Mouse (Mus musculus): ENCODE results near the gene Gm20388. TPM values are rescaled to one million over a fixed set of nuclear protein-coding genes. Genes with fewer than 3 reads are reported as not detected.
A peak's percentile ranks its signal among the peaks of the same experiment; 100 is the strongest.
"Not testable (repeated sequence)": the region's sequence is repeated elsewhere in the genome, so short reads cannot be mapped to it uniquely, and the experiment has no call there.

The Gm20388 gene
- total RNA-seq, 2 experiments from 2014 or later: 11.4 to 18.1 TPM

DNA sequence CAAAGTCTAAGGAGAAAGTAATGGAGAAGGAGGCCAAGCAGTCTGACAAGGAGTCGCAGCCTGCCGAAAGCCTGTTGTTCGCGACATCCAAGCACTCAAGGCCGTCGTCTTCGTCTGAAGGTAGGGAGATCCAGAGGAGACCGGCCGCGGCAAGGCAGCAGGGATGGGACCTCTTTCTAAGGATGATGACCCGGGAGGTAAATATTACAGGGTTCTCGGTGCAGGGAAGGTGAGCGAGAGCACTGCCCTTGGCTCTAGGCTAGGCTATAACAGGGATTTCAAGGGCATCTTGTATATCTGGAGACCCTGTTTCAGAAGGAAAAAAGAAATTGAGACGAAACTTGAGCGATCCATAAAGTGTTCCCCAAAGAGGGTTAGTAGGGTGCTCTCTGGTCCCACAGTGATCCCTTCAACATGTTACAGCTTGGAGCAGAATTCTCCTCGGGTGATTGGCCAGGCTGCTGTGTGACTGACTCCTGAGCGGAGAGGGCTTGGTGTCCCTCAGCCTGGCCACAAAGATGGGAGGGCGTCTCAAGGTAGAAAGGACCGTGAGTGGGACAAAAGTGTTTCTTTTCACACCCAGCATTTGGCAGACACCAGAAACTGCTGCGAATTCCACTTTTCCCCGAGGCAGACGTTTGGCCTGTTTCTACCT lies 3302.6 kb downstream of the Gm20388 start:
- 0 out of 2 replicates have a peak, but pooled peaks have one; percentile 8 for ATAC-seq (replicated peaks; ENCODE audit: low FRiP score, low TSS enrichment, poor library complexity, severe bottlenecking)

DNA sequence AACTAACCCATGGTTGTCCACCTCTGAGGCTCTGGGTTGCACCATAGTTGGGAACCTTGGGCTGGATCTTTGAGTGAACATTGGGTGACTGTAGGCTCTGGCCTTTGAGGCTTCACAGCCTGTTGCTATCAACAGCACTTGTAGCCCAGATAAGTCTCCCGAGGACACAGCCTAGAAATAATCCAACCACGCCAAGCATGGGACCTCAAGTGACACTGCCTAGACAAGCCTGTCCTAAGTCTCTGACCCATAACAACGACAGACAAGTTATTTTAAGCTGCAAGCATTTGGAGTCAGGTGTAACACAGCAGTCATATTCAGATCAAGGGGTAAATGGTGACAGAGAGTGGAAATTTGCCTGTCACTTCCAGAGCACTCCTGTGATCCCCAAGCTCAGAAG lies 3304.8 kb downstream of the Gm20388 start:
- ATAC-seq (replicated peaks; ENCODE audit: low FRiP score, low TSS enrichment, poor library complexity, severe bottlenecking): no peak

DNA sequence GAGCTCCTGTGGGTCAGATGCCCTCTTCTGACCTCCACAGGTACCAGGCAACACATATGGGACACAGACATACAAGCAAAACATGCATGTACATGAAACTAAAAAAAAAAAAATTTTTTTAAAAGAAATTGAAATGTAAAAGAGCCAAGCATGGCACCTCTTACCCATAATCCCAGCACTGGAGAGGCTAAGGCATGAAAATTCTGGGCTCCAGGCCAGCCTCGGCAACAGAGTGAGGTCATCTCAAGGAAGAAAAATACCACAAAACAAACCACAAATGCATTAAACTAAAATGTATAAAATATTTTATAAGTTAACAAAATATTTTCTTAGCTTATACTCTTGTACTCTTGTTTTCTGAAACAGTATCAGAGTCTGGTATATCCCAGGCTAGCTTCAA lies 3310.3 kb downstream of the Gm20388 start:
- no peak for ATAC-seq (replicated peaks; ENCODE audit: low FRiP score, low TSS enrichment, poor library complexity, severe bottlenecking)

DNA sequence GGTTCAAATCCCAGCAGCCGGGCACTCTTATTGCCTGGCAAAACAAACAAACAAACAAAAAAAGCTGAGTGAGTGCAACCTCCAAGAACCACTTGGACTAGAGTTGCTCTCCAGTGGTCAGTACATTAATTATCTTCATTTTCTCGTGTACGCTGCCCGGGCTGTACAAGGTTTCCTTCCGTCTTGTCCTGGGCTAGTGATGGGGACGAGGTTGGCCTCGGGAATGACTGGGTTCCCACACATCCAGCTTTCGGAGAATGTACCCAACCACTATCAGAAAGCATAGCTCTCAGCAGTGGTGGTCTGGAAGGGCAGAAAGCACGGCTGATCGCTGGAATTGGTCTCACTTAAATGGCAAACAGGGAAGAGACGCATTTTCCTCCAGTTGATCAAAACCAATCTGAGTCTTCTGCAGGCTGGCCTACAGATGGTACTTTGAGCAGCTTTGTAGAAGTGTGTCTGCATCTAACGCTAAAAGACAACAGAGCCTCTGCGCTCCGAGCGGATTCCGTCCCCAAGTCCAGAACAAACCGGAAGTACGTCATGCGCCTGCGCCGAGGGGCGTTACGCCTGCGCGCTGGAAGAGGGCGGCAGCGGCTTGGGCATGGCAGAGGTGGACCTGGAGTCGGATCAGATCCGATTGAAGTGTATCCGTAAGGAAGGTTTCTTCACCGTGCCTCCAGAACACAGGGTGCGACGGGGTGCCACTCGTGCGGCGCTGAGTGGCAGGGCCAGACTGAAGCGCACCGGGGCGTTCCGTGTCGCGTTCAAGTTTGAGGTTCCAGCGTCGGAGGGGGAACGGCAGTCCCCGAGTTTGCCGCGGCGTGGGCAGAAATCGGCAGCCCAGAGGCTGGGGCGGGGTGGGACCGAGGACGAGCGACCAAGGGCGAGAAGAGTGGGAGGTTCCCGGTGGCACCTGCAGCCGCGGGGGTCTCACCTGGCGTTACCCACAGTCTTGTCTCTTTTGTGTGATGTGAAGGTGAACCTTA lies 3313.9 kb downstream of the Gm20388 start, which contains the start of gene Cdk10:
Gene Cdk10 (plus strand): TSS at position 565 of the 989 bp plus-strand sequence.
- peak; percentile 91 for ATAC-seq (replicated peaks; ENCODE audit: low FRiP score, low TSS enrichment, poor library complexity, severe bottlenecking)

DNA sequence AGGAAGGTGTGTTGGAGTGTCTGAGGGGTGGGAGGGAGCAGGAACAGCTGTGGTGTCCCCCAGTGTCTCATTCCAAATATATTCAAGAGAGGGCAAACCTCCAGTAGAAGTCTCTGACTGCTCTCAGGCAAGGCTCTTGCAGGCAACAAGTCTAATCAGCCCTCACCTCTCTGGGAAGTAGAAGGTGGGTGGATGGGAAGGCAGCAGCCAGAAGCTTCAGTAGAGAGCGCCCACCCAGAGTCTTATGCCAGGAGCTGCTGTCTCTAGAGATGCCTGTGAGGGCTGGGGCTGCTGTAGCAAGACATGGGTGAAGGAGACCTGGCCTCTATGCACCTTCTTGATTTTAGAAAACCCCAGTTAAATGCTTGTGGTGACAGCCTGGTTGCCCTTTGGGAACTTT lies 3317.8 kb downstream of the Gm20388 start:
- ATAC-seq (replicated peaks; ENCODE audit: low FRiP score, low TSS enrichment, poor library complexity, severe bottlenecking): no peak

DNA sequence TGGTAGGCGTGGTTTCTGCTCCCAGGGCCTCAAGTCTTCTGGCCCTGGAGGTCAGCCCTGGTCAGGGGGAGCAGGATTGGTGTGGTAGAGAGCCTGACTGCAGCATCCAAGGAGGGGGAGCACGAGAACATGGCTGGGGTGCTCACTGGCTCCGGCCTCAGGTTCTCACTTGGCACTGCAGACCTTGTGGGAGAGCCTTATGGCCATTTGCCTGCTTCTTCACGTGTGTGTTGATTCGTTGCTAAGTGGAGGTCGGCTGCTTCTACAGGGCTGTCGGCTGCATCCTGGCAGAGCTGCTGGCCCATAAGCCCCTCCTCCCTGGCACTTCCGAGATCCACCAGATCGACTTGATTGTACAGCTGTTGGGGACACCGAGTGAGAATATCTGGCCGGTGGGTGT lies 3319.7 kb downstream of the Gm20388 start:
- ATAC-seq (replicated peaks; ENCODE audit: low FRiP score, low TSS enrichment, poor library complexity, severe bottlenecking): not testable (repeated sequence)

DNA sequence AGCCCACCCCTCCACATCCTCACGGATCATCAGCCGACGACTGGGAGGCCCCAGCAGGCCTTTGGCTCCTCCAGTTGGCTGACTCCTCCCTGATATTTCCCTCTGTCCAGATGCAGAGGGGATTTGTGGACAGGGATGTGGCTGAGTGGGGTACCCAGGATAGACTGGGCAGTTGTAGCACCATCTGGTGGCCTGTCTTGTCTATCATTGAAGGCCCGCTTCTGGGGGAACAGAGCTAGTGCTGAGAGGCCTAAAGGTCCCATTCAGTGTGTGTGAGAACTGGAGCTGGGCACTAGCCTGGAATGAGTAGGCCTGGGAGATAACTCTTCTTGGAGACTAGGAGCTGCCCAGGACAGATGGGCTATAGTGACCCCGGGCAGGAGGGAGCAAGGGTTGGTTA lies 3321.1 kb downstream of the Gm20388 start:
- ATAC-seq (replicated peaks; ENCODE audit: low FRiP score, low TSS enrichment, poor library complexity, severe bottlenecking): no peak

DNA sequence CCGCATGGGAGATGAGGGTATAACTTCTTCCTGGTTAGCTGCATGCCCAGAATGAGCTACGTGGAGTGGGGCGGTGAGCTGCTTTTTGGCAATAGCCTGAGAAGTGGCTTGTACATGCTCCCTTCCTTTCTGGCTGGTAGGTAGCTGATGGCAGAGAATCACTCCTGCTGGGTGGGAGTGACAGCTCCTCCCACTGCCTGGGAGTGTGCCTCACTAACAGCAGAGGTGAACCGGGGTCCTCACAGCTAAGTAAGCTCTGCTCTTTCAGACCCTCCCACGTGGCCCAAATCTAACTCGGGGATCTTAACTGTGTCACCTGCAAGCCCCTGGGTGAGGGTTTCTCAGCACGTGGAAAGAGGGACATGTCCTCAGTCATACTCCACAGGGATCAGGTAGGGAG lies 3321.9 kb downstream of the Gm20388 start:
- ATAC-seq (replicated peaks; ENCODE audit: low FRiP score, low TSS enrichment, poor library complexity, severe bottlenecking): no peak

DNA sequence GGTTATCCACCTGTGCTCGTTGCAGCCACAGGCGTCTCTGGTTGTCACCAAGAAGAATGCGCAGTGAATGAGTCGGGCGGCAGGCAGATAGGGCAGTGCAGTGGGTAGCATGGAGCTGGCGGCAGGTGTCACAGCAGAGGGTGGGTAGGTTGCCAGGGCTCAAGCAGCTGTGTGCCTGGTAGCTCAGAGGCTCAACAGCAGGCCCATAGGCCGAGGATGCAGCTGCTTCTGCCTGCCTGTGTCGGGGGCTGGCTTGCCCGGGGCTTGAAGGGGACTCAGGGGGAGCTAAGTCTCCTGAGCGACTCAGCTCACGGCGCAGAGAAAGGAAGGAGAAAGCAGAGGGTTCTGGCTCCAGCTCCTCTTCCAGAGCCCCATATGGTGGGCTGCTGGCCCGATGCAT lies 3322.7 kb downstream of the Gm20388 start:
- no peak for ATAC-seq (replicated peaks; ENCODE audit: low FRiP score, low TSS enrichment, poor library complexity, severe bottlenecking)

DNA sequence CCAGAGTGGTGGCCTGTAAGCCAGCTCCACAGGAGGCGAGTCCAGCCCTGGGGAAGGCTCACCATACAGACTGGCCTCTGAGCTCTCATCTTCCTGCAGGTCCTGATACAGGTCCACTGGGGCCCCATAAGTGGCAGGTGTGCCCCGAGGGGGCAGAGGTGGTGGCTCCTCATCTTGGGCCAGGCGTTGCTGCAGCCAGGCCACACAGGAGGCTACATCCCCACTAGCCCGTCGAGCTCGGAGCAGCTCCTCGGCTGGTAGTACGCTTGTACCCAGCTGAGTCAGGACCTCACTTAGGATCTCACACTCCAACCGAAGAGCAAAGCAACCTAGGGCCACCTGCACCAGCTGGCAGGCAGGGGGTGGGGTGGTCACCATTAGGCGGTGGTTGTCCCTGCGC lies 3323.1 kb downstream of the Gm20388 start:
- ATAC-seq (replicated peaks; ENCODE audit: low FRiP score, low TSS enrichment, poor library complexity, severe bottlenecking): no peak

DNA sequence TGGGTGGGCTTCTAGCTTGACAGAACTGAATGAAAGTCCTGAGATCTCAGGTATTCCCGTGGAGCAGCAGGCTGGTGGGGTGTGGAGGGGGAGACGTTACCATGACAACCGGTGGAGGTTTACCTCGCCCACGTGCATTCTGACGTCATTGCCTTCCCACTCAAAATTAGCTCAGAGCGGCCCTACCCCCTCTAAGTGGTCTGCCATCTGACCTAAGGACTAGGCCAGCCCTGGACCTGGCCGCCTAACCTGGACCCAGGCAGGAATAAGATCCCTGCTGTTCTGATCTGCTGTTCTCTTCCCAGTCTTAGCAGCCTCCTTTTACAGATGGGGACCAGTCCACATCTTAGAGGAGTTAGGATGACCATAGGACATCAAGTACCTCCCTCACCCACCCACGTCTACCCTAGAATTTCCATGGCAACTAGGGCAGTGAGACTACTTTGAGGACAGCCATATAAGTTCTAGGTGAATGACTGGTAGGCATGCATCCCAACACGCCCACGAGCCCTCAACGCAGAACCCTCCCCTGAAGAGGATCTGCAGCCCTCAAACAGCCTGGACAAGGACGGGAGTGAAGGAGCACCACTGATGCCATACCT lies 3324.4 kb downstream of the Gm20388 start:
- ATAC-seq (replicated peaks; ENCODE audit: low FRiP score, low TSS enrichment, poor library complexity, severe bottlenecking): peak; percentile 5; the same call in 1 of the 2 replicates

DNA sequence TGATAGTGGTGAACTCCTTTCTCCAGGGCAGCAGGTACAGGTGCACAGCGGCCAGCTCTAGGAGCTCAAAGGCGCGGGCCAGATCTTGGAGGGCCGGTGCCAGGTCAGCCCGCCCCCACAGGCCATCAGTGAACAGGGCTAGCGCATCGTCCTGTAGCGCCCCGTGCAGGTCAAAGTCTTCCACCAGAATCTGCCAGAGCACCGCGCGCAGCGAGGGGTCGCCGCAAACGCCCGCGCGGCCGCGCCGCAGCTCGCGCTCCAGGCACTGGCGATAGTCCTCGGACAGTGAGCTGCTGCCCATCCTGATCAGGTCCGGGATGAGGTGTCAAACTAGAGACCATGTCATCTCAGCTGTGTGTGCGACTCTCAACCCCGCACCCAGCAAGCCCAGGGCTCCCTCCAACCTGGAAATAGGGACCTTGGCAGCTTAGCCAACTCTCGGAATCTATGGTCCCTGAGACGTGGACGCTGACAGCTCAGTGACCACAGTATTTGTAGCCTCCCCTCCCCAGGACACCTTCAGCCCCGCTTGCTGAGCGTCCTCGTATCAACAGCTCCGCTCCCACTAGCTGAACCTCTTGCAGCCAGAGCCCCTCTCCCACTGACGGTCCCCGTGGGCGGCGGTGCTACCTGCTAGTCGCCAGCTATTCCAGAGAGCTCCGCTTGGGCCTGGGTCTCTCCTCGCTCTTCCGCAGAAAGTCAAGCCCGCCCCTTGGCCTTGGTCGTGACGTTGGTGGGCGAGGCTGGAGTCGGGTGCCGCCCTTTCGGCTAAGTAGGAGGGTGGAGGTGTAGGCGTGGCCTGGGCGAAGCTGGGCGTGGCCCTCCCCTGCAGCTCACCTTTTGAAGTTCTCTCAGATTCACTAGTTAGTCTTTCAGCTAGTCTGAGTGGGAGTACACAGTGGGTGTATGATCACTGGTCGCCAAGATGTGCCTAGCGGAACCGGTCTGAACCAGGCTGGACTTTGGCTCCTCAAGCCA lies 3325.2 kb downstream of the Gm20388 start, which contains the start of gene Spata2l:
Gene Spata2l (minus strand): TSS at position 714 of the 978 bp plus-strand sequence.
- ATAC-seq (replicated peaks; ENCODE audit: low FRiP score, low TSS enrichment, poor library complexity, severe bottlenecking): peak; percentile 87

DNA sequence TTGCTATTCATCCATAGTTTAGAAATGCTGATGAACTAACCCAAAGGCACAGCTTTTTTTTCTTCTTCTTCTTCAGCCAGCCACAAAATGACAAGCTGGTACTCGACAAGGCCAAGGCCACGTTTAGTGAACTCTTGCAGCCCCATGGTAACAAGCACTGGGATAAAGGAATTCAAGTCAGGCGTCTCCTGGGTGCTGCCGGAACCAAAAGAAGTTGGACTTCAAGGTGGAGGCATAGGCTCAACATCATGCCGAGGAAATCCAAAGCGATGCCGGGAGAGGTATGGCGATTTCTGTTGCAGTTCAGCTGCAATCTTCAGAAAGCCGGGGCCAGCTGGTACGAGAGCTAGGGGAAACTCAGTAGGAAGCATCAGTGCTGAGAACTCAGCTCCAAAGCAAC lies 3328.8 kb downstream of the Gm20388 start:
- no peak for ATAC-seq (replicated peaks; ENCODE audit: low FRiP score, low TSS enrichment, poor library complexity, severe bottlenecking)

DNA sequence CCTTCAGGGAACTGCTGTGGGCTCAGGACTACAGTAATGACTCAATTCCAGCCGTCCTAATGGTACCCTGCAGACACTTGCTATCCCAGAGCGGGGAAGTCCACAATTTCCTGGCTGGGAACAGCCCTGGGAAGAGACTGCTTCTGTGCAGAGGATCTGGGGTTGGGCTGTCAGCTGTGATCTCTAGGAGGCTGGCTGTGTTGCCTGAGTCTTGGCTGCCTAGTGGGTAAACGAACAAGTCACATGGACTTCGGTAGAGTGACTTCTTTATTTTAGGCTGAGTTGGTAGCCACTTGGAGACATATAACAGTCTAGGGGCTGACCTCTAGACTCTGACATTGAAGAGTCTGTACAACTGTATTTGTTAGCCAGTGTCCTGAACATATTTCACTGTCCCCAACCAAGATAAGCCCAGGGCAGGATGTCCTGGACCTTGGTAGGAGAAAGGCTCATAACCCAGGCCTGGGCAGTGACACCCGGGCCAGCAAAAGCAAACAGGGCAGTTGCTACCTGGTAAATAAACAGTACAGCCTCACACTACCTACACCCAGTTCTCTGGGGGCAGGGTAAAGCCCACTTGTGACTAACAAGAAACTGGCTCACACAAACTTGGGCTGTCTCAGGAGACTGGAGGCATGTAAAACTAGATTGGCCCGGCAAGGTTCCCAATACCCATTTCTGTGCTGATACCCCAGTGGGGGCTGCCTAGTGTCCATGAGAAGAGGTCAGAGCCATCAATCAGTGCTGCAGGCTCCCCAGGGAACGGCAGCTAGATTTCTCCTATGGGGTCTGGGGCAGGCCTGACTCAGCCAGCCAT lies 3331.7 kb downstream of the Gm20388 start:
- no peak for ATAC-seq (replicated peaks; ENCODE audit: low FRiP score, low TSS enrichment, poor library complexity, severe bottlenecking)

DNA sequence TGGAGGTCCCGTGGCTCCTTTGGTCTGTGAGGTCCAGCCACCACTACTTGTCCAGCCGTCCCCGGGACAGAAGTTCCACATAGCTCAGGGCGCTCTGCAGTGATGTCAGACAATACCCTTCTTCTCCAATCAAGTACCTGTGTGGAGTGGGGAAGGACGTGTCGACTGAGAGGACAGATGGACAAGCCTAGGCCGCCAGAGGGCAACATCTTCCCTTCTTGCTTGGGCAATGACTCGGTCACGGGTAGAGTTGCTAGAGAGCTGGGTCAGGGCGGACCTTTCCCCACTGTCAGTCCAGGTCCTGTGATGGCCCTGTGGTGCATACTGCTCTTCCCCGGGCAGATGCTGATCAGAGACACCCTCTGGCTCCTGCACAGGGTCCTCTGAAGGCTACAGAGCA lies 3332.4 kb downstream of the Gm20388 start:
- ATAC-seq (replicated peaks; ENCODE audit: low FRiP score, low TSS enrichment, poor library complexity, severe bottlenecking): no peak

DNA sequence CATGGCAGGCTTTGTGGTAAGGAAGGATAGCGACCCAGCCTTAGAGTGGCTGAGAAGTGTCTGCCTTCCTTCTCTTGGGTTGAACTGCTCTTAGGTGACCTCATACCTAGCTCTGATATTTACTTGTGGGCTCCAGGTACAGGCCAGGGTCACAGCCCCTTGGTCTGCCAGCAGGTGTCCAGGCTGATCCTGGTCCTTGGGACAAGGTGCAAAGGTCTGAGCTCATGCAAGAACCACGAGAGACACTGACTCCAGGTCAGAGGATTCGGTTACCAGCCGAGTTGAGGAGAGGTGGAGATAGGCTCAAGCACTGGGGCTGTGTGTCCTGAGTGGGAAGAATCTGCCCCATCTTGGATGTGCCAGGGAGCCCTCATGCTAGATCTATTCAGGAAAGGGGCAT lies 3333.7 kb downstream of the Gm20388 start:
- ATAC-seq (replicated peaks; ENCODE audit: low FRiP score, low TSS enrichment, poor library complexity, severe bottlenecking): no peak

DNA sequence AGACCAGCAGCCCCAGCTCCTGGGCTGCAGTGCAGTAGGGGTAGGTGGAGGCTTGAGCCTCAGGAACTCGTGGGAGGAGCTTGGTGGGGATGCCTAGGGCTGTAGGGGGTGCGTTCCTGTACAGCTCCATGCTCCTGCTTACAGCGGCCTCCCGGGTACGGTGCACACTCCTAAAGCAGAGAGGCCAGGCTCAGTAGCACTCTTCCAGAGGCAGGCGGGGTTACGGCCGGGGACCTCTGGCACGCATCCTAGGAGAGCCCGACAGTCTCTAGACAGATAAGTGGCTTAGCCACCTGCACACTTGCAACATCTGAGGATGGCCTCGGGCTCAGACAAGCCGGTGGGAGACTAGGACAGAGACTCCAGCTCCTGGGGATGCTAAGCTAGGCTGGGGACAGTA lies 3334.9 kb downstream of the Gm20388 start:
- ATAC-seq (replicated peaks; ENCODE audit: low FRiP score, low TSS enrichment, poor library complexity, severe bottlenecking): no peak

DNA sequence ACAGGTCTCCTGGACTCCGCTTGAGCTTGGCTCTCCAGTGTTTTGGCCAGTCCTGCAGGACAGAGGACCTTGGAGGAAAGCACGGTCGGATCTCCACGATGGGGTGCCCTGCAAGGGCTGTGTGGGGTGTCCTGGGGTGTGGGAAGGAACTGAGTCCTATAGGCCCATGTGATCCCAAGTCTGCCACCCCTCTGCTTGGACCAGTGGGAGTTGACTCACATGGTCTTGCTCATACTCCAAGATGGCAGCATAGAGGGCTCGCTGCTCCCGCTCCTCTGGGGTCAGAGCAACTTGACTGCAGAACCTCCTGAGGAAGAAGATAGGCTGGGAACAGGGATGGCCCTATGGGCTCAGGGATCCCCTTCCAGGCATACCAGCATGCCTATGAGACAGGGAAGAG lies 3337.1 kb downstream of the Gm20388 start:
- ATAC-seq (replicated peaks; ENCODE audit: low FRiP score, low TSS enrichment, poor library complexity, severe bottlenecking): no peak

Data from megakaryocyte-erythroid progenitor cell, adult 5-6 weeks (primary cell).